Mouse (Mus musculus) thymus, postnatal 36 days (tissue): ENCODE measurements around the gene Leo1.

Experiments
- DNase-seq, 2 experiments: peaks; one replicate each; pipeline ENCODE4 v3.0.0; 2022; ENCODE audit warnings: mixed read lengths in 2 of 2

Leo1 gene

GRCm38 (mm10) chr9:75440796-75441666, at the start of gene Leo1:
Gene Leo1 (plus strand): TSS chr9:75441524.
- peak; percentile 81 to 87 for DNase-seq

- no peak for DNase-seq
These were observed 48.1 kb upstream of the Leo1 start for GRCm38 (mm10) chr9:75393251-75393650.

GRCm38 (mm10) chr9:75395971-75396370, 45.4 kb upstream of the Leo1 start:
- DNase-seq, result no peak

- DNase-seq, result peak; percentile 15 to 25
These were observed 42.3 kb upstream of the Leo1 start for GRCm38 (mm10) chr9:75399069-75399468.

GRCm38 (mm10) chr9:75400639-75401038, 40.7 kb upstream of the Leo1 start:
- no peak for DNase-seq

GRCm38 (mm10) chr9:75401593-75402504, 39.5 kb upstream of the Leo1 start:
- peak; percentile 57 to 67 for DNase-seq

- DNase-seq, result no peak
These were observed 37.8 kb upstream of the Leo1 start for GRCm38 (mm10) chr9:75403520-75403919.

GRCm38 (mm10) chr9:75406121-75406520, 35.2 kb upstream of the Leo1 start:
- no peak for DNase-seq

GRCm38 (mm10) chr9:75407803-75408202, 33.5 kb upstream of the Leo1 start:
- DNase-seq, result peak; percentile 18 to 39

- DNase-seq, result peak; percentile 11 to 18
These were observed 33.0 kb upstream of the Leo1 start for GRCm38 (mm10) chr9:75408204-75408826.

- peak; percentile 66 to 72 for DNase-seq
These were observed 32.1 kb upstream of the Leo1 start for GRCm38 (mm10) chr9:75409031-75409851.

GRCm38 (mm10) chr9:75409852-75410378, 31.4 kb upstream of the Leo1 start, which contains the start of gene Mapk6:
Gene Mapk6 (minus strand): TSS chr9:75410005.
- DNase-seq, result peak; percentile 98 to 99

GRCm38 (mm10) chr9:75410868-75411487, 30.3 kb upstream of the Leo1 start:
- no peak for DNase-seq

GRCm38 (mm10) chr9:75411584-75411983, 29.7 kb upstream of the Leo1 start:
- no peak for DNase-seq

- DNase-seq, result no peak
These were observed 28.1 kb upstream of the Leo1 start for GRCm38 (mm10) chr9:75413206-75413605.

GRCm38 (mm10) chr9:75414204-75414603, 27.1 kb upstream of the Leo1 start:
- DNase-seq, result peak; percentile 73 to 84

GRCm38 (mm10) chr9:75422251-75422691, 19.1 kb upstream of the Leo1 start:
- DNase-seq, result no peak

- no peak for DNase-seq
These were observed 17.6 kb upstream of the Leo1 start for GRCm38 (mm10) chr9:75423683-75424082.

- no peak for DNase-seq
These were observed 16.8 kb upstream of the Leo1 start for GRCm38 (mm10) chr9:75424358-75425150.

- DNase-seq, result no peak
These were observed 15.4 kb upstream of the Leo1 start for GRCm38 (mm10) chr9:75425796-75426391.
